Mouse (Mus musculus) left cerebral cortex, postnatal 4 days (tissue): Measurements from ENCODE around the gene Zfp853. TPM values are rescaled to one million over a fixed set of nuclear protein-coding genes. Genes with fewer than 3 reads are reported as not detected.

ENCODE experiments used
- DNase-seq: peaks from one replicate; pipeline ENCODE4 v3.0.0-alpha.2; 2022
- intact Hi-C: fragments of 180-260 bp; cut with DNase I; formaldehyde crosslinking; loops from one replicate; pipeline ENCODE4 v1.15.1; 2025
- total RNA-seq, 2 experiments: library from RNA; stranded (reverse); gene quantifications; 2 replicates each; pipeline ENCODE4 v1.2.3; 2021

Zfp853 gene
- total RNA-seq, 2 experiments from 2014 or later: 8.5 to 10.1 TPM

DNA sequence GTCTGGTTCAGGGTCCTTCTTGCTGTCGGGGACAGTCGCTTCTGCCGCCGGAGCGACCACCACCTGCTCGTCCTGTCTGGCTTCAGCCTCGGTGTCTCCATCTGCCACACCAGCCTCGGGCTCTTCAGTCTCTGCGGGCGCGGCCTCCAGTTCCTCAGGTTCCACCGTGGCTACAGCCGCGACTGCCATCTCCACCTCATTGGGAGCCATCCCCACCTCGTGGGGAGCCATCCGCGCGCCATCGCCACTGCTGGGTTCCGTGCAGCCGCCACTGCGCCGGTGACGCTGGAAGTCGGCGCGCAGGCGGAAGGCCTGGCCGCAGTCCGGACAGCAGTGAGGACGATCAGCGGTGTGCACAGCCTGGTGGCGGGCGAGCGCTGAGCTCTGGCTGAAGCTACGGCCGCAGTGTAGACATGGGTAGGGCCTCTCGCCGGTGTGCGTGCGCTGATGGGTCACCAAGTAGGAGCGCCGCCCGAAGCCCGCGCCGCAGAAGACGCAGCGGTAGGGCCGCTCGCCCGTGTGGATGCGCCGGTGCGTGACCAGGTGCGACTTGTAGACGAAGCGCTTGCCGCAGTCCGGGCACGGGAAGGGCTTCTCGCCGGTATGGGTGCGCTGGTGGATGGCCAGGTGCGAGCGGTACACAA, 38.8 kb downstream of the Zfp853 start:
- intact Hi-C loops: no loop called here
- peak; percentile 52 for DNase-seq

DNA sequence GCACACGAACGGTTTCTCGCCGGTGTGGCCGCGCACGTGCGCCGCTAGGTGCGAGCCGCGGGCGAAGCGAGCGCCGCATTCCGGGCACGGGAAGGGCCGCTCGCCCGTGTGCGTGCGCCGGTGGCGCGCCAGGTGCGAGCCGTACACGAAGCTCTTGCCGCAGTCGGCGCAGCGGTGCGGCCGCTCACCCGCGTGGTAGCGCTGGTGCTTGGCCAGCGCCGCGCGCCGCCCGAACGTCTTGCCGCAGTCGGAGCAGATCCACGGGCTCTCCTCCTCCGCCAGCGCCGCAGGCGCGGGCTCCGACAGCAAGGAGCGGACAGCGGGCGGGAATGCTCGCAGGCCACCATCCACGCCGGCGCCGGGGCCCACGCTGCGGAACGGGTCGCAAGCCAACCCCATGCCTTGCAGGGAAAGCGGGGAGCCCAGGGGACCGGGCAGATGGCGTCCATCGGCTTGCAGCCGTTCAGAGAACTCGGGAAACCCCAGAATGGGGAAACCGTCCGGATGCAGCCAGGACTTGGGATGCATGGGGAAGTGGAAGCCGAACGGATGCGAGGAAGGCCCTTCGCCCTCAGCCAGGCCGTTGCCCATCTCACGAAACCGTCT, 39.4 kb downstream of the Zfp853 start:
- DNase-seq: peak; percentile 54
- intact Hi-C loops: no loop called here

DNA sequence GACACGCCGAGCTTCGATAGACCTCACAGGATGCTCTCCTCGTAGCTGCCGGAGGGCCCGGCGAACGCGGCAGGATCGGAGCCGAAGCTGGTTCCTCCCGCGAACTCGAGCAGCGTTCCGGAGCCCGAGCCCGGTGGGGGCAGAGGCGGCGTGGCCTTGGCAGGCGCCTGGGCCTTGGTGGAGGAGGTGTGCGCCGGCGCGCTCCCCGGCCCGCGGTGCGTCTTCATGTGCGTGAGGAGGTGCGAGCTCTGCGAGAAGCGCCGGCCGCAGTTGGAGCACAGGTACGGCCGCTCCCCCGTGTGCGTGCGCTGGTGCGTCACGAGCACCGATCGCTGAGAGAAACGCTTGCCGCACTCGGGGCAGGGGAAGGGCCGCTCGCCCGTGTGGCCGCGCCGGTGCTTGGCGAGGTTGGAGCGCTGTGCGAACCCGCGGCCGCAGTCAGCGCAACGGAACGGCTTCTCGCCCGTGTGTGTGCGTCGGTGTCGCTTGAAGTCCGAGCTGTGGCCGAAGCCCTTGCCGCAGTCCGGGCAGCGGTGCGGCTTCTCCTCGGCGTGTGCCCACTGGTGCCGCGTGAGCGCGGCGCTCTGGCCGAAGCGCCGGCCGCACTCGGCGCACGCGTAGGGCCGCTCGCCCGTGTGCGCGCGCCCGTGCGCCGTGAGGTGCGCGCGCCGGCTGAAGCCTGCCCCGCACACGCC, 40.1 kb downstream of the Zfp853 start:
- intact Hi-C loops: no loop called here
- peak; percentile 25 for DNase-seq

DNA sequence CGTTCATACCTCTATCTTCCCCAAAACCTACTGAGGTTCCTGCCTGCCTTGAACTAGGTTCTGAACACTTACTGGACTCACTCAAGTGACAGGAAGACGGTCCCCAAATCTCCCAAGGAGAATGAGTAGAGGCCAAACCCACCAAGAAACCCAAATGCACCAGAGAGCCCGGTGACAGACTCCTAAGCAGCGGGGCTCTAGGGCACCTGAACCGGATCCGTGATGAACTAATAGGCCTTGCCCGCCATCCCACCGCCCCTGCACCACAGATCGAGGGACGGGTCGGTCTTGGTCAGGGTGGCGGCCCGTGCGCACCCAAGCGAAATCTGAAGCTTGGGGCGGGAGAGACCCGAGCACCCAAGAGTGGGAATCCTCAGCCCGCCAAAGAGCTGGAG, 40.6 kb downstream of the Zfp853 start:
- no peak for DNase-seq
- intact Hi-C loops: no loop called here

DNA sequence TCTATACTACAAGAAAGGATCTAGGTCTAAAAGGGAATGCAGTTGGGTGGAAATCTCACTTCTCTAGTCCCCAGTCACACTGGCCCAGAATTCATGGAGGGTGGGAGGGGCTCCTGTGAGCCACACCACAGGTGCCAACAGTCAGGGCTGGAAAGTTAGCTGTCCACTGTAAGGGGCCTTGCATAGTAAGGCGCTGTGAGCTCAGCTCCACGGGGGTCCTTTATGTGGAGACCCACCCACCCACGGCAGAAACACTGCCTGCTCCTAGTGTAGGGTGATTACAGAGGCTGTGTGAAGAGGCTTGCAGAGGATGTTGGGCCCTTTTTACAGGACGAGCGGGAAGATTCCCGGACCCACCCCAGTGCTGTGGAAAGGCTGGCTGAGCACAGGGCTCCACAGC, 41.4 kb downstream of the Zfp853 start:
- intact Hi-C loops: no loop called here
- DNase-seq: no peak

DNA sequence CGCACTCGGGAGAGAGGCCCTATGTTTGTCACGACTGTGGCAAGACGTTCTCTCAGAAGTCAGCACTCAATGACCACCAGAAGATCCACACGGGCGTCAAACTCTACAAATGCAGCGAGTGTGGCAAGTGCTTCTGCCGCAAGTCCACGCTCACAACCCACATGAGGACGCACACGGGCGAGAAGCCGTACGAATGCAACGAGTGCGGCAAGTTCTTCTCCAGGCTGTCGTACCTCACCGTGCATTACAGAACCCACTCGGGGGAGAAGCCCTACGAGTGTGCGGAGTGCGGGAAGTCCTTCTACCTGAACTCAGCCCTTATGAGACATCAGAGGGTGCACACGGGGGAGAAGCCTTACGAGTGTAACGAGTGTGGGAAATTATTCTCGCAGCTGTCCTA, 48.5 kb downstream of the Zfp853 start:
- DNase-seq: no peak
- intact Hi-C loops: no loop called here

Other genes starting within 250 kb of the Zfp853 start
- 10 to 100 TPM; 41.9 to 42.5 TPM for gene Rnf216, start 180.6 kb downstream of the Zfp853 start, total RNA-seq
- gene Olfr718-ps1, start 146.0 kb downstream of the Zfp853 start, total RNA-seq: under 1 TPM; 0.06 to 0.18 TPM
- 10 to 100 TPM; 19.6 to 25.5 TPM for gene Rbak, start 112.8 kb downstream of the Zfp853 start, total RNA-seq
- under 1 TPM in 1 of 2 experiments, not detected in 1; 0.18 TPM for gene Spdye4b, start 112.6 kb downstream of the Zfp853 start, total RNA-seq
- gene Spdye4a, start 66.7 kb downstream of the Zfp853 start, total RNA-seq: not detected
- gene Zfp12, start 58.5 kb downstream of the Zfp853 start, total RNA-seq: 10 to 100 TPM; 24.9 to 29.5 TPM
- 10 to 100 TPM; 29.5 to 30.2 TPM for gene Zfp316, start 23.6 kb downstream of the Zfp853 start, total RNA-seq
- gene E130309D02Rik, start 21.7 kb upstream of the Zfp853 start, total RNA-seq: 10 to 100 TPM; 26.0 to 29.9 TPM
- 10 to 100 TPM; 37.9 to 44.8 TPM for gene Zdhhc4, start 35.6 kb upstream of the Zfp853 start, total RNA-seq
- gene Grid2ip, start 63.7 kb upstream of the Zfp853 start, total RNA-seq: 1 to 10 TPM; 3.7 to 4.1 TPM
- gene Kdelr2, start 110.2 kb upstream of the Zfp853 start, total RNA-seq: 10 to 100 TPM; 61.0 to 64.9 TPM
- gene Daglb, start 171.0 kb upstream of the Zfp853 start, total RNA-seq: 10 to 100 TPM; 16.7 to 17.4 TPM
- gene Rac1, start 234.4 kb upstream of the Zfp853 start, total RNA-seq: 100 to 1,000 TPM; 415 to 420 TPM